Mouse (Mus musculus) kidney, adult 2 months (tissue): ENCODE measurements around the gene Ezh2.

ENCODE experiments used
- CTCF ChIP-seq: fragments of 200-500 bp; conservative IDR thresholded peaks from 2 replicates; pipeline ENCODE4 v1.5.1; 2011; ENCODE audit warnings: low read depth, mild to moderate bottlenecking, control low read depth, low read length, moderate library complexity, mixed read lengths; ENCODE audit not compliant: insufficient read depth, insufficient read length
- POLR2A ChIP-seq: fragments of 200-500 bp; IDR thresholded peaks from one replicate; pipeline ENCODE4 v1.6.1; 2011; ENCODE audit warnings: low read depth, low read length, control low read depth

DNA sequence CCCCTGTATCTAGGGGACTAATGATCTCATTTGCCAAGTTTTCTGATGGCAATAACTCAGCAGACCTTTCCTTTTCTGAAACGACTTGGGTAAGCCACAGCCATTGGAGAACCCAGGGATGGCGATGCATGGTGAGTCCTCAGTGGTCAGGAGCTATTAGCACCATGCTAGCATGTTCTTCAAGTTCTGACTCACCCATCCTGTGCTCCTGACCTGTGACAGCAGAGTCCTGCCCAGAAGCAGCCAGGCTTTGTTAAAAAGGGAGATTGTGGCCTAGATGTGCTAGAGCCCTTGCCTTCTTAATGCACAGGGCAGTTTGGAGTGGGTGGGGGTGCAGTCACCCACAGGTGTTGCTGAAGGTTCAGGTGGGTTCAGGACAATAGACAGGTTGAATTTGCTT, 70.1 kb downstream of the Ezh2 start:
- TF ChIP-seq POLR2A = no peak
- no peak for TF ChIP-seq CTCF
